Mouse (Mus musculus) hindbrain, embryonic 11.5 days (tissue): Measurements from ENCODE around the gene Cct8. TPM values are rescaled to one million over a fixed set of nuclear protein-coding genes. Genes with fewer than 3 reads are reported as not detected.

Source experiments
- polyA plus RNA-seq: library from polyadenylated mRNA; unstranded; fragments of >200 nt; fragmentation: Nextera tagmentation; extraction: Ambion mirVana; gene quantifications from 2 replicates; pipeline ENCODE4 v1.2.1, GENCODE M21; 2014

Cct8 gene
- polyA plus RNA-seq, 1 experiment from 2014 or later = 656 TPM

Other genes starting within 250 kb of the Cct8 start
- gene N6amt1, start 141.7 kb downstream of the Cct8 start, polyA plus RNA-seq = 15.6 and 19.3 TPM in 2 replicates
- gene Ltn1, start 63.3 kb downstream of the Cct8 start, polyA plus RNA-seq = 29.6 and 32.9 TPM in 2 replicates
- 12.3 and 14.2 TPM in 2 replicates for gene Rwdd2b, start 55.3 kb downstream of the Cct8 start, polyA plus RNA-seq
- gene Usp16, start 41.2 kb downstream of the Cct8 start, polyA plus RNA-seq = 45.8 and 58.1 TPM in 2 replicates
- gene Map3k7cl, start 57.5 kb upstream of the Cct8 start, polyA plus RNA-seq = 0.11 TPM in 1 of 2 replicates, not detected in the other
- gene Bach1, start 203.1 kb upstream of the Cct8 start, polyA plus RNA-seq = 24.8 and 30.2 TPM in 2 replicates